ENCODE assay signal across 9 mouse cellular contexts in the genomic region with DNA sequence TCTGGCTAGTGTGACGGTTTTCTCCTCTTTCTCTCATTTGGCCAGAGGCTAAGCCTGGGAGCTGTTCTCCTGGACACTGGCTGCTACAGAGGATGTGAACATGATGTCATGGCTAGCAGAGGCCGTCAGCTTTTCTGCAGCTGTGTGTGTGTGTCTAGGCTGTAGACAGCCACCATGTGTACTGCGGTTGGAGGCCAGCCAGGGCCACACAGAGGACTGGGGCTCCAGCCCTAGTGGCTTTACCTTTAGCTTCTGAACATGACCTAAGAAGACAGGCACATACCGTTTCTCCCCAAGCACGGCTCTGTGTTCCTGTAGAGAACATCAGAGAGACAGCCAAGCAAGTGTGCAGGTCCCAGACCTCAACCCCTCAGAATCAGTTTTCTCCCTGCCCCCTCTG.
DNase-seq lines count a peak whose midpoint lies in the region; ATAC-seq and TF ChIP-seq lines count a peak whose summit lies in the region.
"Had no signal": no experiment of that assay in that cellular context is flagged by ENCODE, and none has a peak within 500 bp of the region (broad histone marks: within the 10 kb centered on the region; RNA-seq: fewer than 3 reads in every experiment).

No protein-coding gene starts in this region.

- H3K36me3 ChIP-seq in limb, embryonic 13.5 days, result peaks cover 42% of the 10 kb centered on the region

- no peaks in the 10 kb centered on the region for H3K9me3 ChIP-seq in limb, embryonic 13.5 days

- H3K27ac ChIP-seq in limb, embryonic 13.5 days, result peak overlapping the region; percentile 63; the same call in 1 of the 2 replicates
- H3K27ac ChIP-seq in left cerebral cortex, adult 2 months, result no peak overlapping the region
- H3K27ac ChIP-seq: macrophage had no signal

- 36% methylated on average over 5 of the region's 5 CpGs for WGBS in limb, embryonic 13.5 days

- no peak overlapping the region for H3K4me3 ChIP-seq in limb, embryonic 13.5 days
- no peak overlapping the region for H3K4me3 ChIP-seq in left cerebral cortex, adult 2 months

- no peaks in the 10 kb centered on the region for H3K27me3 ChIP-seq in limb, embryonic 13.5 days

- H3K4me2 ChIP-seq in limb, embryonic 13.5 days (replicated peaks), result no peak overlapping the region

- H3K9ac ChIP-seq in limb, embryonic 13.5 days, result no peak overlapping the region

- H3K4me1 ChIP-seq in limb, embryonic 13.5 days, result peaks cover 13% of the 10 kb centered on the region

- no peak for TF ChIP-seq CTCF in left cerebral cortex, adult 2 months (IDR thresholded peaks at IDR 0.05)

- no peak for DNase-seq in frontal cortex, postnatal 10 days (ENCODE audit: low spot score in 2 of 2)
- DNase-seq in Muller cell, postnatal 12 days (ENCODE audit: inconsistent ontology term), result peak; percentile 16
- no peak for DNase-seq in left cerebral cortex, adult 2 months (ENCODE audit: extremely low spot score in 1 of 2, low spot score in 2 of 2)
- DNase-seq in right cerebral cortex, postnatal 4 days, result no peak
- no peak for DNase-seq in frontal cortex, adult 2 months (ENCODE audit: extremely low spot score in 1 of 2, low spot score in 1 of 2)

- intact Hi-C loops in left cerebral cortex, adult 2 months (cut with DNase I), result no loop called here

- peak; percentile 52; the same call in 1 of the 2 replicates for ATAC-seq in frontal cortex, adult (ENCODE audit: low TSS enrichment)
- ATAC-seq in granulocyte monocyte progenitor cell, adult 5-6 weeks (replicated peaks; ENCODE audit: poor library complexity, severe bottlenecking), result 0 out of 2 replicates have a peak, but pooled peaks have one; percentile 7
- peak; percentile 88 for ATAC-seq in limb, embryonic 13.5 days (ENCODE audit: low FRiP score, low read depth)

Comparison
In these comparisons a context has a peak if more than half of its experiments do, and no peak if none do; other contexts are left out.
1. ATAC-seq: peak in every context shown above with its lines; median percentile 88 in limb, embryonic 13.5 days; 52 in frontal cortex, adult; 7 in granulocyte monocyte progenitor cell, adult 5-6 weeks.